Mouse (Mus musculus): ENCODE results near the gene Tfap2a.

The Tfap2a gene

DNA sequence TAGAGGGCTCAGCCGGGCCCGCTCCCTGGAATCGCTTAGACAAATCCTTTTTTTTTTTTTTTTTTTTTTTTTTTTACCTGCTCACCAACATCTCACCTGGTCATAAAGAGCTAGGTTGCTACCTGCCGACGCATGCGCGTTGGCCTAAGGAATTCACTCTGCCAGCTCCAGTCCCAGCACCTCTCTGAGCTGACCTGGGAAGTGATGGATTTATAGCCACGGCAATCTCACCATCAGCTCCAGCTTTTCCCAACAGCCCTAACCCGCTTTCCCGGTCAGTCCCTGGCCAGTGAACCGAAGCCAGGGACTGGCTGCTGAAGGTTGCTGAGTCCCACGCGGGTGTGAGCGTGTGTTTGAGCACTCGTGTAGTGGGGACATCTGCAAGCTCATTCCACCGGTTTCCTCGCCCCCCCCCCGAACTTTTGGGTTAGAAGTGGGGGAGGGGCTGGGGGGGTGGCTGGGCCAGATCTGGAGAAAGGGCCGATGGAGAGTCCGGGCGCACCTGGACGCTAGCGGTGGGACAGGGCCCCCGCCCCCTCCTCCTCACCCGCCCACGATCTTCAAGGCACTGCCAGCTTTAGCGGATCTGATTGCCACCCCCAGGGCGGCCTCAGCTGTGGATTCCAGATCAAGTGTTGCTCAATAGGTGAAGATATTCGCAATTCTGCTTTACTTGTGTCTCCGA is at the start of gene Tfap2a:
TSS of gene Tfap2a (minus strand) at position 181 of the 685 bp plus-strand sequence.
- peak; percentile 57 for DNase-seq

DNA sequence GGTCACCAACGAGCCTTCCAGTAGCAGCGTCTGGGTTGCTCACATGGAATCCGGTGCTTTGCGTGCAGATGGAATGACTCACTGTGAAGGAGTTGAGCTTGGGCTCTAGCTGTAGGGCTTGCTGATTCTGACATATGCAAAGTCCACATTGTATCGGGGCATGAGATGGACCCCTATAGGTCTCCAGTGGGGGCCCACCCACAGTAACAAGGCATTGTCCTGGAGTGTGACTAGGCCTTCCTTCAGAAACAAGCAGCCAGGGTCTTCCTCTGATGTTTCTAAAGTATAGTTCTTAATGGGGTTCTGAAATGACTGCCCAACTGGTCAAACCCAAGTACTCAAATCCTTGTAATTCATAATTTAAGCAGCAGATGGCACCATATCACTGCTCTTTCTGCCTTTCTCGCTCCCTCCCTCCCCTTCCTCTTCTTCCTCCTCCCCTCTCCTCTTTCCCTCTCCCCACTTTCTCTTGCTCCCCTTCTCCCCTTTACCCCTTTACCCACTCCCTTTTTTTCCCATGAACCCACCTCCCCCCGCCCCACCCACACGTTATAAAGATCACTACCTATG is 46.1 kb upstream of the Tfap2a start:
- no peak for DNase-seq

GRCm38 (mm10) chr13:40757995-40758394 is 19.8 kb upstream of the Tfap2a start:
- DNase-seq: no peak

DNA sequence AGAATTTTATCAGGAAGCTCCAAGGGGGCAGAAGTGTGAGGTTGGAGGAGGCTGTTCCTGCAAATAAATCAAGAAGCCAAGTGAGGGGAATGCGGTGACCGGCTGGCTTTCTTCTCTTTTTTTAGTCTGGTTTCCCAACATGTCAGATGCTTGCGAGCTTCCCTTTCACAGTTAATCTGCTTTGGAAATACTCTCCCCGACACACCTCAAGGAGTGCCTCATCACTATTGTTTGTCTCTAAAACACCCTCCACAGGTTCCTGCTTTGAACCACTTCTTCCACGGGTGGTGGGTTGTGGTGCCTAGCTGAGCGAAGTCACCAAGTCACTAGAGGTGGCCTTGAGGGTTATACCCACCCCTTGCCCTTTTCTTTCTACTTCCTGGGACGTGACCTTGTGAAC is 18.2 kb upstream of the Tfap2a start:
- no peak for DNase-seq

DNA sequence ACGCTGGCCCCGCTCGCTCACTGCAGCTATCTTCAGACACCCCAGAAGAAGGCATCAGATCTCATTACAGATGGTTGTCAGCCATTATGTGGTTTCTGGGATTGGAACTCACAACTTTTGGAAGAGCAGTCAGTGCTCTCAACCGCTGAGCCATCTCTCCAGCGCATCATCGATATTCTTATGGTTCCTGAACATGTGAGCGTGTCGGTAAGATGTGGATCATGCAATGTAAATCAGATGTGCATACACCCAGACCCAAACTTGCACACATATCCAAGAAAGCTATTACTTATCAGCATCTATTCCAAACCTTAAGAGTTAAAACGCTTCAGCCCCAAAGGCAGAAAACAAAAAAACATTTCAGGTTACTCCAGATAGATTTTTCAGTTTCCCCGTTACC is 15.9 kb upstream of the Tfap2a start:
- DNase-seq: no peak

DNA sequence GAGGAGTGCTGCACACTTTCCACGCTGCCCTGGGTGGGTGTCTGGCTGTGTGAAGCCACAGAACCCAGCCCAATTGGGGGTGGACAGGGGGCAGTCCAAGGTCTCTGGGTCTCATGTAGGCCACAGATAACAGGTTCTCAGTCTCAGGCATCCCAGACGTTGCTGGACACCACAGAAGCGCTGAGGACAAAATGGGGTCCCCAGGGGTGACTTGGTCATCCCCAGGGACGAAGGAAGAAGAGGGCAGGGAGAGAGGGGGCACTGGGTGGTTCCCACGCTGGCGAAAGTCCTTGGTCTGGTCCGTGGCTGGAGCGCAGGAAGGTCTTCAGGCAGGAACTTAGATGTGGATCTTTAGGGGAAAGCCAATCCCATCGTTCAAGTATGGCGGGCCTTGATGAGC is 13.7 kb upstream of the Tfap2a start:
- no peak for DNase-seq

DNA sequence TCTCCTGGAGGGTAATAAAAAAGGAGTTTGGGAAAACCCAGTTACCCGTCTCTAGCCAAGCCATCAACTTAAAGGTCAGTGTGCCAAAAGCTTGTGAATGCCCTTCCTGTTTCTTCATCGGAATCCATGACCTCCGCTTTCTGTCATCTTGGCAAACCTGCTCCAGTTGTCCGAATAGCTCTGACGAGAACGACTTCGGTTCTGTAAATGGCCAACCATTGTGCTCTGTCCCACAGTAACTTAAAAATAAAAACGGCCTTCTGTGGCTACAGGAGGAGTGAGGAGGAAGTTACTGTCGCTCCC is 11.4 kb upstream of the Tfap2a start:
- no peak for DNase-seq

DNA sequence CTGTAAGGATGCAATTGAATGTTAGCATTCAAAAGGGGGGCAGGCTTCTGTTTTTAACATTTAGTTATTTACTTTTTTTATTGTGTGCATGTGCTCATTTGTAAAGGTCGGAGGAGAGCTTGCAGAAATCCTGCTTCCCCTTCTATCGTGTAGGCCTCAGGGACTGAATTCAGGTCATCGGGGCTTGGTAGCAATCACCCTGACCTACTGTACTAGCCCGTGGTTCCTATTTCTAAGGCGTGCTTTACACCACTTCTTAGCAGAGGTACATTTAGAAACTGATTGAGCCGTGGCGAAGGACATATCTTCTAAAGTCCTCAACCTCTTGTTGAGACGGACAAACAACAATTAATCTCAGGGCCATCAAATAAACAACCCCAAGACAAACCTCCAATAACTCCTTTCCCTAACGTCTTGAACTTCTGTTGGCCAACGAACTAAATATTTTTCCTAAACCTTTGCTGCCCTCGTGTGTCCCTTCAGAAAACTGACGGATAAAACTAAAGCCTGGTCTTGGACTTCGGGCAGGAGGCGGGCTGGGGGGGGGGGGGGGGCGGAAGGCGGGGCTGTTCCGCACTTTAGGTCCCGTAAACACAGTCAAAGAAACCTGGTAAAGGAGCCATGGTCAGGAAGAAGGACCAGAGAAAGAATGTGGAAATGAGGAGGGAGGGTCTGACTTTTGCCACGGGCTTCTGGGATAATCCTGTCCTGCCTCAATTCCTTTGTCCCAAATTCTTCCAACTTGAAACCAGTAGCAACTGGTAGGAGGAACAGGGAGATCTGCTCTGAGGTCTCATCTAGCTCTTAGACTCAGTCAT is 10.8 kb upstream of the Tfap2a start:
- DNase-seq: no peak

- DNase-seq: no peak
These were observed 6.1 kb upstream of the Tfap2a start for GRCm38 (mm10) chr13:40744111-40744805.

- no peak for DNase-seq
These were observed 5.0 kb upstream of the Tfap2a start for GRCm38 (mm10) chr13:40743221-40743620.

GRCm38 (mm10) chr13:40741841-40742550 is 3.8 kb upstream of the Tfap2a start:
- DNase-seq: no peak

- no peak for DNase-seq
These were observed 3.3 kb upstream of the Tfap2a start for GRCm38 (mm10) chr13:40741436-40741835.

- no peak for DNase-seq
These were observed 2.7 kb upstream of the Tfap2a start for GRCm38 (mm10) chr13:40740727-40741360.

DNA sequence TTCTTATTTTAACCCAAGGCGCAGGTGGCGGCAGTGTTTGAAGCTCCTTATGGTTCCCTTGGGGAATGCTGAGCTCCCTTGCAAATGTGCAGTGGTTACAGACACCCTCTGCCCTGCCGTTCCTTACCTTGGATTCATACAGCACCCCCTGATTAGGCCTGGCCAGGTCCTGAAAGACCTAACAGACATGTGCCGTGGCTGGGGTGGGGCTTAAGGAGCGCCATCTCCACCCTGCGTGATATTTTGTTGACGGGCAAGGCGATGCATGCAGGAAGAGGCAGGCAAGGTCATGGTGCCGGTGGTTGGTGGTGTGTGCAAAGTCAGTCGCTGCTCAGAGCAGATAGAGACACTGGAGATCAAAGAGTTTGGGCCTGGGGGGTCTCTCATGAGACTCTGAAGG is 1.7 kb upstream of the Tfap2a start:
- no peak for DNase-seq

DNA sequence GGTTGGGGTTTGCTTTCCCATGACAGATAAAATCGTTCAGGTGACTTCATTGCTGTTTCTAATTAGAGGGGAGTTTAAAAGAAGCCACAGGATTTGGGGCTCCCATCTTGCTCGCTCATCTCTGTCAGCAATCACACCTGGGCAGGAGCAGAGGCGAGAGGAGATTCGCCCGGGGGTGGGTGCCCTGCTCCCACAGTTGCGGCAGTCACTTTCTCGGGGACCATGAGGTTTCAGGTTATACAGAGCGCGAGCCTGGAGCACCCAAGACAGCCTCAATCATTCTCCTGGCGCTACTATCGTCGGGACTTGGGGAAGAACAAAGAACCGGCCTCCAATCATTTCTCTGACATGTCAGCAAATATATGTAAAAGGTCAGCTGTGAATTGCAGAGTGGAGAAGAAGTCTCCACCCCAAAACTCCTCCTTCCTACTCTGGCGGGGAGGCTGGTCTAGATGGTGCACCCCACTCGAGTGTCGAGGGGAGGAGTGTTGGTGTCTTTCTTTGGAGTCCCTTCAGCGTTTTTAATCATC is 1.0 kb upstream of the Tfap2a start:
- no peak for DNase-seq

- no peak for DNase-seq
These were observed 415 bp downstream of the Tfap2a start for GRCm38 (mm10) chr13:40737761-40738160.

DNA sequence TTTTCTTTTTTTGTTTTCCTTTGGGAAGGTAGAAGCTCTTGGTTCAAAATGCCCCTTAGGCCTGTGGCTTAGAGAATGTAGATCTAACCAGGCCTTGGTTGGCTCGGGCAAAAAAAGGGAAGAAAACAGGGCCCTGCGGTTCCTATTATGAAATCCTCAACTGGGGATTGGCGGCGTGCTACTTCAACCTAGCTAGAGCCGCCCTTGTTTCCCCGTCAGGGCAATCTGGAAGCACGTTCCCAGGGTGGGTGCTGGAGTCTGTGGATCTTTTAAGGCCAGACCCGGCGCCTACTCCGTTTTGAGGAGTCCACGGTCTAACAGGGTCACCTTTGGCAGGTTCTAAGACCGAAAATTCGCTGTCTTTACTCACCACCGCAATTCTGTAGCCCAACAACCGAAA is 1.1 kb downstream of the Tfap2a start:
- DNase-seq: no peak

- DNase-seq: no peak
These were observed 1.9 kb downstream of the Tfap2a start for GRCm38 (mm10) chr13:40736107-40736780.

GRCm38 (mm10) chr13:40735416-40736106 is 2.6 kb downstream of the Tfap2a start:
- DNase-seq: no peak

GRCm38 (mm10) chr13:40734316-40734965 is 3.7 kb downstream of the Tfap2a start:
- no peak for DNase-seq

Measured in kidney, postnatal 10 days (tissue).